Mouse (Mus musculus) embryo, embryonic 10 days (tissue): ENCODE data around the gene Cntnap5b.

ENCODE experiments used
- DNase-seq: peaks from one replicate; pipeline ENCODE4 v3.0.0-alpha.2; 2015; ENCODE audit warnings: low spot score

The Cntnap5b gene

DNA sequence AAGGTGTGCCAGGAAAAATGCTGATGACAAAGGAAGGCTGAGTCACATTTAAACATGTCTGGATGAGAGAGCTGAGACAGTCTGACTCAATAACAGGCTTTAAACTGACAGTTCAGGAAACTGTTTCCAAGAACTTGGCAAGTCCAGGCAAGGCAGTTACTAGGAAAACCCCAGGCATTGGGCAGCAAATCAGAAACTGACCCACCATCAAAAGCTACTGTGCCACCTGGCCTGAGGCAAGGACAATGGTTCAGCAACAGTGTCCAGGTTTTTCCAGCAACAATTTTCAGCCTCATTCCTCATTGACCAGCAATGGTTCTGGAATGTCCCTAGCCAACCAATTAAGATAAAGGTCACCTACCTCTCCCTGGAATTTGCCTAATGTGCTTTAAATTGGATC lies 399.0 kb downstream of the Cntnap5b start:
- DNase-seq = no peak

DNA sequence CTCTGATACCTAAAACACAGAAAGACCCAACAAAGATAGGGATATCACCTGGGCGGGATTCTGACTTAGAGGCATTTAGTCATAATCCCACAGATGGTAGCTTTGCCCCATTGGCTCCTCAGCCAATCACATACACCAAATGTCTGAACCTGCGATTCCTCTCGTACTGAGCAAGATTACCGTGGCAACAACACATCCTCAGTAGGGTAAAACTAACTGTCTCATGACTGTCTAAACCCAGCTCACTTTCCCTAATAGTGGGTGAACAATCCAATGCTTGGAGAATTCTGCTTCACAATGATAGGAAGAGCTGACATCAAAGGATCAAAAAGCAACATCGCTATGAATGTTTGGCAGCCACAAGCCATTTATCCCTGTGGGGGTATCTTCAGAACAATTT lies 407.5 kb downstream of the Cntnap5b start:
- peak; percentile 86 for DNase-seq

DNA sequence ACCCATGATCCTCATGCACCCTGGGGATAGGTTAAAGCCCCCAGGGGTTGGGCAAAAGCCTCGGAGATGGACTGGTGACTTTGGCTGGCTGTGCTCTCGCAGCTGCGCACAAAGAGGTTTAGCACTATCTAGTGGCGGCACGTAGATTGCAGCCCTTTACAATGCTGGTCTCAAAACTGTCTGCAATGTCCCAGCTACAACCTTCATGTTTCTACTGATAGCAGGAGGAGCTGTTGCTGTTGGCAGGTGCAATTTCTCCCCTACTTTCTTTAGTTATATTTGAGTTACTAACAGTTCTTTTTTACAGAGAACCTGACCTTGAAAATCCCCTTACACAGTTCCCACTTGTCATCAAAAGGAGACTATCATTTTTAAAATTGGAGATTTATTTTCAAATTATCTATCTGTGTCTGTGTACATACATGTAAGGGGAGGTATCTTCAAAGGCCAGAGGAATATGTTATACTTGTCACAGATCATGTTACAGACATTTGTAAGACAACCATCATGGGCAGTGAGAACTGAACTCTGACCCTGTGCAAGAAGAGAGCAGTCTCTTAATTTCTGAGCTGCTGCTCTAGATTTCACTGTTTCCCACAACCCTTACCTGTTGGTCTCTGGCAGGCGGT lies 459.5 kb downstream of the Cntnap5b start:
- DNase-seq = peak; percentile 43

DNA sequence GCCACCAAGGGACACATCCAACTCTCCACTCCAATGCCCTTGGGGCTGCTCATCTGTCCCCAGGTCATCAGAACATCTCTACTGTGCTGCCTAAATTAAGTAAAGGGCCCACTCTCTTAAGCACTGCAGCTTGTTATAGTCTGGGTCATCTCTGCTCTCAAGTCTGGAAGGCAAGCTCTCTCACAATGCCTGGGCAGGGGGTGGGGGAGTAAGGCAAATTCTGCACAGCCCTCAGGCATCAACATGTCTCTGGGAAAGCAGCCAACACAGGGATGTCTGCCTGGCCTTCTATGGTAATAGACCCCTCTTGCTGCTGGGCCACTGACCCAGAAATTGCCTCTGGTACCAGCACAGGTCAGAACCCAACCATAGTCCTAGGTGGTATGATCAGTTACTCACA lies 479.4 kb downstream of the Cntnap5b start:
- DNase-seq = no peak

DNA sequence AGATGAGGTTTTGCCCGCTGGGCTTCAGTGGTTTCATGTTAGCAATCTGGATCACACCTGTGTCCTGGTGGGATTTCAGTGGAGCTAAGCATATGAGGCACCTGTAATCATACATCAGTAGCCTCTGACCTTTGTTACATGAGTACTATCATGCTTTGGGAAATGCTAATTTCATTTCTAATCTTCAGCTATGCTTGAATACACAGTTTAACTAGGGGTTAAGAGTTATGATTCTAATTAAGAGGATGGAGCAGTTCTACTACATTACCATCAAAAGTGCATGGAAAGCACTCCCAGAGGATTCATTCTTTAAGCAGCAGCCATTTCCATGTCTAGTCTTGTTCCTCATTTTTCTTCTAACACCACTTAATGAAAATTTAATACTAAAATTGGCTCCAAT lies 538.1 kb downstream of the Cntnap5b start:
- no peak for DNase-seq

DNA sequence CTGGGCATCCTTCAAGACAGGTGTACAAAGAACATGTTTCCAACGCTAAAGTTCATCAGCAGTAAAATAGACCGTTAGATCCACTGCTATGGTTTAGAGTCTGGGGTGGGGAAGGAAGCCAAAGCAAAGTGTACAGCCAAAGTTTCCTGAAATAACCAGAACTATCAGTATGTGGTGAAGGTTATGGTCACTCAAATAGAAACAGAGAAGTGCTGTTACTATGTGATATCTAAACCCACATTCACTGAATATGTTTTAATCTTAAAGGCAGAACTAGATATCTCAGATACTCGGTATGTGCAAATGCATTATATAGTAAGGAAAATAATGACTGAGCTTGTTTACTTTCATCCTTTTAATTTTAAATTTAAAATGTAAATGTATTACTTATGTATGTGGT lies 558.5 kb downstream of the Cntnap5b start:
- DNase-seq = no peak

DNA sequence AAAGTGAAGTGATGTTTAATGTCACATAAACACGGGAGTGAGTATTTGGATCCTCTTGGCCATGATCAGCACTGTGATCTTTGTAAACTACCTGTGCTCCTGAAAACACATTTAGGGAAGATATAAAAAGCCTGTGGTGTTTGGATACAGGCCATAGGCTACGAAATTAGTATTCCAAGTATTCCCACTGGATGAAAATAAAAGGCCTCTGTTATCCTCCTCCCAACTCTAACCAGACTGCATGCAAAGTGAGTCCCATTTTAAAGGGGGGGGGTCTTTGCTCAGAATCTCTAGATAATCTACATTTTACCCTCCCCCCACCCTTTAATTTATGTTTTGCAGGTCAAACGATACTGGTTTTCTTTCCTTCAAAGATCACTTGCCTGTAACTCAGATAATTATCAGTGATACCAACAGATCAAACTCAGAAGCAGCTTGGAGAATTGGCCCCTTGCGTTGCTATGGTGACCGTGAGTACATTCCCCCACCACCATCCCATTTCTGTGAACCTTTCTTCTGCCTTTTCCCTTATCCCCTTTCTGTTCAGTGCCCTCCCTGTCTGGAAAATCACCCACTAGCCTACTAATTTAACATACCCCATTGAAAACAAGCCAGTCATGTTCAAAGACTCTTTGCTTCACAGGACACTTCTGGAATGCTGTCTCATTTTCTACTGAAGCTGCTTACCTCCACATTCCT lies 597.0 kb downstream of the Cntnap5b start:
- no peak for DNase-seq

DNA sequence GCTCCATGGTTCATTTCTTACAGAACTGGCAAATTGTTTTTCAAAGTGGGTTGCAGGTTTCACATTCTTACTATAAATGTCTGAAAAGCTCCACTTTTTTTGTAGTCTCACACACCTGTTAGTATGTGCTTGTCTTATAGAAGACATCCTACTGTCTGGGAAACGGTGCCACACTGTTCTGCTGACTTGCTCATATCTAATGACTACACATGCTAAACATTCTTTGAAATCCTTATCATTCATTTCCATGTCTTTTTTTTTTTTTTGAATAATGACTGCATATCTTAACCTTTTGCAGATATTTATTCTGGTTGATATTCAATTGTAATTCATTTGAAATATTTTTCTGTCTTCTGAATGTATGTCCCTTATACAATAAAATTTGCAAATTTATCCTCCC lies 613.7 kb downstream of the Cntnap5b start:
- no peak for DNase-seq

DNA sequence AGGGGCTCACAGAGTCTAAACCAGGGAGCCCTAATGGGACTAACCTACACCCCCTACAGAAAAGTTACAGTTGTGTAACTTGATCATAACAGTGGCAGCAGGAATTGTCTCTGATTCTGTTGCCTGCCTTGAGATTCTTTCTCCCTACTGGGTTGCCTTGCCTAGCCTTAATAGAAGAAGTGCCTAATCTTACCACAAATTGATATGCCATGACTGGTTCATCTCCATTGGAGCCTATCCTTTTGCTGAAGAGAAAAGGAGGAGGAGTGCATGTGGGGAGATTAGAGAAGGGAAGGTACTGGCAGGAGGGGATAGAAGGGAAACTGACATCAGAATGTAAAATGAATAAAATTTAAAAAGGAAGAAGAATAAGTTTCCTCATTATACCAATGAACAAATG lies 621.5 kb downstream of the Cntnap5b start:
- no peak for DNase-seq

DNA sequence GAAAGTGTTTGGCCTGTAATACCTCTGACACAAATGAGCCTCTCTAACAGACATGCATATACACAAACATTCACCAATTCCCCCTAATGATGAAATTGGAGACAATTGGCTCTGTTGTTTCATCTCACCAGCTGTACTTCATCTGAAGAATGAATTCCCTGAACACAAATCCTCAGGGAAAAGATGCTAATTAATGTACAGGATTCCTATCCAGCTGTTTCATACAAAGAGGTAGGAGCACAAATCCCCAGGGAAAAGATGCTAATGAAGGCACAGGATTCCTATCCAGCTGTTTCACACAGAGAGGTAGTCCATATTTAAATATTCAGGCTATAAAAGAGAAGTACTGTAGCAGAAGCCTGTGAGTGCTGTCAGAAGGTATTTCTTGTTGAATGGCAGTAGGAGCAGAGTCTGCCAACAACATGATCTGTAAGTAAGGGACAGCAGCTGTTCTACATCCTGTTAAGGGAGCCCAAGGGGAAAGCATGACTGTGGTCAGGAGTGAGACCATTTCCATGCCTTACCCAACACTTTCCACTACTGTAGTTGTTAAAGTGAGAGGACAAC lies 644.2 kb downstream of the Cntnap5b start:
- DNase-seq = no peak

DNA sequence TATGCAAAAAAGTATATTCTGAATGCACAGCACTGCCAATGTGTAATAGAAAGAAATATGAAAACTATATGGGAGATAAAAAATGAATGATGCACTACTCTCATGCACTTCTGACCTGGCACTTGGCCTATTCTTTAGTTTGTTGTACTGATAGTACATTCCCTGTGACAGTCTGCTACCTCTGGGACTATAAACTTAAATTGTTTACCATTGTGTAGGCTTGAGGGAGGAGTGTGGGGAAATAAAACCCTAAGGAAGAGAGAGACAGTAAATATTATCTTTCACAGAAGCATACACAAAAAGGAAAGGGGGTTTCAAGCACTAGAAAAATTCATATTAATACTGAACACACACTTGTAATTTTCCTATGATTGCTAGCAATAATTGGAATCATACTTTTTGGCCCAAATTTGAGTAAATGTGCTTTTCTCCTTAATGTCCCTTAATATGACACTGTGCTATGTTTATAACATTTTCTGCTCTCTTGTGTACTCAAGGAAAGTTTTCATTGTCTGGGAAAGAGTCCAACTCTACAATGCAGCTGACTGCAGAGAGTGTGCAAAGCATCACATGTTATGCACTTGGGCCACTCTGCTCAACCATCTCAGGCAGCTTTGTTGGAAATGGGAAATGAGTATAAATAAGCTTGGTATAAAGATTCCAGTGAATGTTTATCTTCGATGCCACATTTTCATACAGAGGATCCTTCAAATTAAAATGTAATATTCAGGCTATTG lies 657.6 kb downstream of the Cntnap5b start:
- DNase-seq = no peak

DNA sequence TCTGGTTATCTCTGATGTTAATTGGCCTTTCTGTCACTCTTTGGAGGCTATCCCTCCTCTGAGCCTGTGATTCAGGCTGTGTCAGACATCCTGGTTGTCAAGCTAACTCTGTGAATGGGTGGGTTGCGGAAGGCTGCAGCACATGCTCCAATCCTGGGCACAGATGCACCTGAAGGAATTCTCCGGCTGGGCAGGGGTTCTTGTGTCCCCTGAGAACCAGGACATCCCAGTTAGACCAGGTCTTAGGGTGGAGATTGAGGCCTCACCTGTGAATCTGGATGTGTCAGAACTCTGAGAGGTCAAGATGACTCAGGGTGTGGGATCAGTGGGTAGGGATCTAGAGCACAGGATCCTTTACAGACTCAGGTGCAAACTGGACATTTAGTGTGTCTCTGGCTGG lies 691.3 kb downstream of the Cntnap5b start:
- DNase-seq = no peak

DNA sequence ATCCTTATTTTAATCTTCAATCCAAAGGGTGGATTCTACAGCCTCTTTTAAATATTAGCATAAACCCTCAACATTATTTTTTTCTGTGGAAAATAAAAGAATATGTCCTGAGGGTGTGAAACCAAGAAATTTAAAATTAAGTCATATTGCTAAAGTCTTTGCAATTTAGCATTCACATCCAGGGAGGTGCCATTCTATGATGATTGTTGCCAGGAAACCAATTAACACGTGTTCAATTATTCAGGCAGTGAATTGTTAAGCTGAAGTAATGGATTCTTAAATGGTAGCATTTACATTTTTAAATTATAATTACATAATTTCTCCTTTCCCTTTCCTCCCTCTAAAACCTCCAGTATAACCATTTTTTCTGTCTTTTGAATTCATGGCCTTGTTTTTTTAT lies 692.7 kb downstream of the Cntnap5b start:
- DNase-seq = no peak

DNA sequence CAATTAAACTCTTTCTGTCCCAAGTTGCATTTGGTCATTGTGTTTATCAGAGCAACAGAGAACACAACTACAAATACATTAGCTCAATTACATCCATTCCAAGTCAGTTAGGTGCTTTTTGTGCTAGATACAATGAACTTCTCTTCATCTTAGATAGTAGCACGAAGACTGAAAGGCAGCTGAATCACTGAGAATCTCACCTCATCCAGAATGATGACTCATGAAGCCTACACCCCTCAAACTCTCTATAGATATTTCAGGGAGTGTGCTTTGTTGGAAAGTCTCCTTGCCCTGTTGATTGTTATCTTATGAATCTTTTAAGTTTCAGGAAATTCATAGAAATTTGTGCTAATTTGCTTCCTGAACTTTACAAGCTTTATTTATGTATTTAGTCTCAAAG lies 695.0 kb downstream of the Cntnap5b start:
- no peak for DNase-seq

DNA sequence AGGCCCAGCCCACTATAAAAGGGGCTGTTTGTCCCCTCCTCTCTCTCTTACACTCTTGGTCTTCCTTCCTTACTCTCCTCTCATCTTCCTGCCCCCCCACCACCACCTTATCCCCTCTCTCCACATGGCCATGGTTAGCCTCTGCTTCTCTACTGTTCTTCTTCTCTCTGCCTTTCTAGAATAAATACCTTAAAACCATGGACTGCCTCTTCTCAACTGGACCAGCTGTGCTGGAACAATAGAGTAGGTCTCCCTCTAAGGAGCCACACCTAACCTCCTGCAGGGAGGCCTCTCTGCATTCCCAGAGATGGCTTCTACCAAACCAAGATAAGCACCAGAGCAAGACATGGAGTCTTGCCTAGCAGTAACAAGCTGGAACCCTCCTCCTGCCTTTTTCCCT lies 737.3 kb downstream of the Cntnap5b start:
- no peak for DNase-seq
